Mouse (Mus musculus): Measurements from ENCODE around the gene Gm4952. TPM values are rescaled to one million over a fixed set of nuclear protein-coding genes. Genes with fewer than 3 reads are reported as not detected.

Gm4952 gene
- not detected for total RNA-seq (2023)

GRCm38 (mm10) chr19:12599674-12600073 lies at the start of gene Gm4952:
Gene Gm4952, plus strand, starts transcription at chr19:12599974.

GRCm38 (mm10) chr19:12633176-12633575 lies 33.4 kb downstream of the Gm4952 start, which contains the start of gene Glyat:
Gene Glyat, plus strand, starts transcription at chr19:12633308.

GRCm38 (mm10) chr19:12670139-12670538 lies 70.4 kb downstream of the Gm4952 start, which contains the start of gene Olfr1442:
Gene Olfr1442, plus strand, starts transcription at chr19:12670439.

GRCm38 (mm10) chr19:12677812-12678211 lies 78.0 kb downstream of the Gm4952 start, which contains the start of gene Olfr1443:
Gene Olfr1443, plus strand, starts transcription at chr19:12678112.

Other genes starting within 250 kb of the Gm4952 start
- gene Olfr1440, start 212.7 kb upstream of the Gm4952 start, total RNA-seq (2023), result not detected
- gene Olfr1441, start 182.5 kb upstream of the Gm4952 start, total RNA-seq (2023), result not detected
- gene Pfpl, start 172.1 kb upstream of the Gm4952 start, total RNA-seq (2023), result not detected
- 100 to 1,000 TPM; 738 to 792 TPM for gene Mpeg1, start 139.2 kb upstream of the Gm4952 start, total RNA-seq (2023)
- gene Dtx4, start 98.5 kb upstream of the Gm4952 start, total RNA-seq (2023), result 10 to 100 TPM; 17.8 to 20.2 TPM
- 100 to 1,000 TPM; 141 to 162 TPM for gene Fam111a, start 54.2 kb upstream of the Gm4952 start, total RNA-seq (2023)
- gene Glyat, start 33.3 kb downstream of the Gm4952 start, total RNA-seq (2023), result not detected
- not detected for gene Olfr1442, start 70.5 kb downstream of the Gm4952 start, total RNA-seq (2023)
- gene Olfr1443, start 78.1 kb downstream of the Gm4952 start, total RNA-seq (2023), result not detected
- gene Keg1, start 95.8 kb downstream of the Gm4952 start, total RNA-seq (2023), result not detected
- gene Cntf, start 165.7 kb downstream of the Gm4952 start, total RNA-seq (2023), result 1 to 10 TPM; 1.3 to 1.9 TPM
- gene Zfp91, start 196.2 kb downstream of the Gm4952 start, total RNA-seq (2023), result 10 to 100 TPM; 44.8 to 46.9 TPM
- gene Lpxn, start 196.2 kb downstream of the Gm4952 start, total RNA-seq (2023), result 1 to 10 TPM; 7.3 to 8.4 TPM
- gene Gm5244, start 246.7 kb downstream of the Gm4952 start, total RNA-seq (2023), result not detected